Mouse (Mus musculus) heart, postnatal 0 days (tissue): ENCODE measurements around the gene BC048403.

Experiments used
- CTCF ChIP-seq: IDR thresholded peaks from 2 replicates; pipeline ENCODE4 v1.5.1; 2016; ENCODE audit warnings: antibody characterized with exemption, control low read depth, low read depth
- EP300 ChIP-seq: IDR thresholded peaks from 2 replicates; pipeline ENCODE4 v1.6.1; 2016; ENCODE audit warnings: antibody characterized with exemption, low read depth

- no peak for TF ChIP-seq CTCF
- no peak for TF ChIP-seq EP300
These were observed 2.5 kb upstream of the BC048403 start for GRCm38 (mm10) chr10:121737256-121737655.
